Mouse (Mus musculus): Measurements from ENCODE around the gene Olfr669. TPM values are rescaled to one million over a fixed set of nuclear protein-coding genes. Genes with fewer than 3 reads are reported as not detected.
"Not testable (repeated sequence)": the region's sequence is repeated elsewhere in the genome, so short reads cannot be mapped to it uniquely, and the experiment has no call there.

Olfr669 gene
- not detected for total RNA-seq (2021)
- long read RNA-seq, experiment 1, result 0 reads
- long read RNA-seq, experiment 2, result 0 reads

DNA sequence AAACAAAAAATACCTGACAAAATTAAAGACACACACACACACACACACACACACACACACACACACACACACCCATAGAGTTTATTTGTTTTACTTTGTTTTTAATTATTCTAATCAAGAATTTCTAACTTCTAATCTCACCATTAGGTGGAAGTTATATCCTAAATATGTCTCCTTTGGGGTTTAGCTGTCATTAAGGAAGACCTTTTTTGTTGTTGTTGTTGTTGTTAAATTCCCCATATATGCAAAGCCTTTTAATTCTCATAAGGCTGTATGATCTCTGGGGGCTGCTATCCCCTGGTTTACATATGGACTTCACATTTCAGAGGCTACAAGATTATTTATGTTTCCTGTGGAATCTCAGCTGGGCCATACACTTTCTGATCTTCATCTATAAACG, at the start of gene Olfr669:
Olfr669 (plus strand) TSS at position 301 of the 400 bp plus-strand sequence.
- DNase-seq (ENCODE audit: low spot score in 2 of 2), result no peak

DNA sequence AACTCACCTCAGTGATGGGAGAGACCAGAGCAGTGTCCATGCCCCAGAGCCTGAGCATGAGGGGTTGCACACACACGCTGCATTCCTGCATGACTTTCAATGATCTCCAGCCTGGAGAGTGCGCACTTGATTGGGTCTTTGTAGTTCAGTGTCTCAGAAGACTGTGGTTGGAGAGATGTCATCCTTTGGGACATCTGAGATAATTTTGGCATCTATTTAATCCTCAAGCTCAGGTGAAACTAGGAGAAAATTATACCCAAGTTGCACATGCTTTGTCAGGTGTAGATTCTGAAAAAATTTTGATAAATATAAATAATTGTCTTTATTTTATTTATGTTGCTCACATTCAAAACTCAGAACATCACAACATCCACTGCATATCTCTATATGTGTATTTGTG, 38.2 kb upstream of the Olfr669 start, which contains the start of gene Olfr666:
Olfr666 (minus strand) TSS at position 101 of the 400 bp plus-strand sequence.
- DNase-seq (ENCODE audit: low spot score in 2 of 2), result no peak

DNA sequence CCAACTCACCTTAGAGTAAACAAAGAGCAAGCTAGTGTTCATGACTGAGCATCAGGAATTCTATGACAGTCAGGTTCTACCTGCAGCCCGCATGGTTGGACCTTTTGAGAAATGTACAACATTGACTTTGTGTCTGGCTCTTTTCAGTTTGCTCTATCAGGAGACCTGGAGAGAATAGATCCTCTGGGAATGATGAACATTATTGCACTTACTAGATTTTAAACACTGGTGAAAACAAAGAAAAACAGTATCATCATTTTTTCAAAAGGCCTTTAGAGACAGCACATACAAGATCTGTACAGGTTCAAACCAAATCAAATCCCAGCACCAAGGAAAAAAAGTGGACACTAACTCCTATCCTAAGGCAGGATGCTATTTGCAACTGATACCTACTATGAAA, 12.7 kb upstream of the Olfr669 start, which contains the start of gene Olfr667:
Olfr667 (minus strand) TSS at position 101 of the 400 bp plus-strand sequence.
- no peak for DNase-seq (ENCODE audit: low spot score in 2 of 2)

DNA sequence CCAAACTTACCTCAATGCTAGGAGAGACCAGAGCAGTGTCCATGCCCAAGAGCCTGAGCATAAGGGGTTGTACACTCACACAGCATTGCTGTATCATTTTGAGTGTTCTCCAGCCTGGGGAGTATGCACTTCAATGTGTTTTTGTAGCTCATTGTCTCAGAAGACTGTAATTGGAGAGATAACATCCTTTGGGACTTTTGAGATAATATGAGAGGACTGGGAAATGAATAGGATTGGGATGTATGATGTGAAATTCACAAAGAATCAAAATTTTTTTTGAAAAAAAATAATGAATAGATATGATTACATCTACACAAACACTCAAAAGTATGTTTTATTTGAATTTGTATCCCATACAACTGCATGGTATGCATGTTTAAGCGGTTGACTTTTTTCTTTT, 6.1 kb upstream of the Olfr669 start, which contains the start of gene Olfr668:
Olfr668 (minus strand) TSS at position 101 of the 400 bp plus-strand sequence.
- DNase-seq (ENCODE audit: low spot score in 2 of 2), result no peak

DNA sequence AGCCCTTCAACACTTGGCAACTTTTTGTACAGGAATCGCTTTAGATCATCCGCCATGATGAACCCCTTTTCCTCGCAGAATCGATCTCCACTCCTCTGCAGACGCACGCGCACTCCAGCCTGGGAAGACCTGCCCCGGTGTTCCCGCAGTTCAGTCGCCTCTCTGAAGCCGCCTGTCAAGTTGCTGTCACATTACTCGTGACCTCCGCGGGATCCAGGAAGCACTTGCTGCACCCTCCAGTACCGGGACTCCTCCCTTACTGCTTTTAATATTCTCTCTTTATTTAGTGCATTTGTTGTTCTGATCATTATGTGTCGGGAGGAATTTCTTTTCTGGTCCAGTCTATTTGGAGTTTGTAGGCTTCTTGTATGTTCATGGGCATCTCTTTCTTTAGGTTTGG, 16.2 kb downstream of the Olfr669 start:
- not testable (repeated sequence) for DNase-seq (ENCODE audit: low spot score in 2 of 2)

DNA sequence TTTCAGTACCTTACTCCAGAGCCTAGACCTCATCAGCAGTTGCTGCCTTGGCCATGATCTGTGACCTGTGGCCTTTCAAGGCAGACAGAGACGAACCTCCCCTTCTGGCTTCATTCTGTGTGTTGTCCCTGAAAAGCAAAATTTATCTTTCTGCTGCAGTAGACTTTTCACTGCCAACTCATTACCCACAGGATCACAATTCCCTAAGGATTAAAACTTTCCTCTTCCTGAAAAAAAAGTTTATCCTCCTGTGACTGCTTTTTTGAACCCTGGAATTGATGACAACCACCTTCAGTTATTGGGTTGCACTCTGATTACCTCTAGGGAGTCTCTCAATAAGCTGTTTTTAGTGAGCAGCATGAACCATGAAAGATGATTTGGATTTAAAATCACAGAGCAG, 28.5 kb downstream of the Olfr669 start, which contains the start of gene Olfr670:
Olfr670 (minus strand) TSS at position 101 of the 400 bp plus-strand sequence.
- no peak for DNase-seq (ENCODE audit: low spot score in 2 of 2)

DNA sequence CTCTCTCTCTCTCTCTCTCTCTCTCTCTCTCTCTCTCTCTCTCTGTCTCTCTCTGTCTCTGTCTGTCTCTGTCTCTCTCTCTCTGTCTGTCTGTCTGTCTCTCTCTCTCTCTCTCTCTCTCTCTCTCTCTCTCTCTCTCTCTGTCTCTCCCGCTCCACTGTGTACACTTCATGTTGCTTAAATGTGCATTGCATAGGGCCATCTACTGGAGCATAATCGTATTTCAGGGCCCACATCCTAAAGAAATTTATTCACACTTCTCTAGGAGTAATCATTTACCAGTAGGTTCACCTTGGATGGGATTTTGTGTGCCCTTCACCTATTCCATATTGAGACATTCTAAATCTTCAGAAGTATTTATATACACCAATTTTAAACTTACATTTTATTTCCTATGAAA, 38.5 kb downstream of the Olfr669 start:
- not testable (repeated sequence) for DNase-seq (ENCODE audit: low spot score in 2 of 2)

DNA sequence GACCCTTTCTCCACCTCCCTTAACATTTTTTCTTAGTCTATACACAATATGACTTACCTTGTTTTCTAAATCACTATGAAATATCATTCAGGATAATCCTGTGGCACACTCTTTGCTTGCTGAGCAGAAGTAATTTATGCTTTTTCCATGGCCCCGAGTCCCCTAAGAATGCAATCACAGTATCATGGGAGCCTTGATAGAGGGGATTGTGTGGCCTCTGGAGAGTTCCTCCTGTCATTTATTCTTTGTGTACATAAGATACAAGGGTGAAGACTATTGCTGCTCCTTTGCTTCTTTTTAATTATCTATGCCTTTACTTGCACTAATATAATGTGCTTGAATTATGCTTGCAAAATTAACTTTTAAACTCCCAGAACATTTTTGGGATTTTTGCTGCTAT, 45.0 kb downstream of the Olfr669 start, which contains the start of gene Olfr671:
Olfr671 (minus strand) TSS at position 101 of the 400 bp plus-strand sequence.
- no peak for DNase-seq (ENCODE audit: low spot score in 2 of 2)

Other genes starting within 250 kb of the Olfr669 start
- not detected for gene Olfr661, start 247.7 kb upstream of the Olfr669 start, total RNA-seq (2021)
- gene Usp17le, start 156.8 kb upstream of the Olfr669 start, total RNA-seq (2021), result not detected
- gene Usp17lb, start 91.6 kb upstream of the Olfr669 start, total RNA-seq (2021), result not detected
- not detected for gene Usp17la, start 77.2 kb upstream of the Olfr669 start, total RNA-seq (2021)
- gene Olfr665, start 56.2 kb upstream of the Olfr669 start, total RNA-seq (2021), result not detected
- not detected for gene Olfr666, start 38.3 kb upstream of the Olfr669 start, total RNA-seq (2021)
- not detected for gene Olfr667, start 12.8 kb upstream of the Olfr669 start, total RNA-seq (2021)
- not detected for gene Olfr668, start 6.2 kb upstream of the Olfr669 start, total RNA-seq (2021)
- not detected for gene Olfr670, start 28.4 kb downstream of the Olfr669 start, total RNA-seq (2021)
- not detected for gene Olfr671, start 44.9 kb downstream of the Olfr669 start, total RNA-seq (2021)
- not detected for gene Olfr672, start 67.8 kb downstream of the Olfr669 start, total RNA-seq (2021)
- not detected for gene Olfr675, start 94.2 kb downstream of the Olfr669 start, total RNA-seq (2021)
- gene Olfr676, start 98.5 kb downstream of the Olfr669 start, total RNA-seq (2021), result not detected
- not detected for gene Olfr677, start 117.1 kb downstream of the Olfr669 start, total RNA-seq (2021)
- not detected for gene Olfr678, start 130.2 kb downstream of the Olfr669 start, total RNA-seq (2021)
- gene Olfr679, start 147.0 kb downstream of the Olfr669 start, total RNA-seq (2021), result not detected
- gene Olfr680-ps1, start 158.6 kb downstream of the Olfr669 start, total RNA-seq (2021), result not detected
- not detected for gene Olfr681, start 182.6 kb downstream of the Olfr669 start, total RNA-seq (2021)
- not detected for gene Olfr683, start 212.8 kb downstream of the Olfr669 start, total RNA-seq (2021)
- gene Olfr684, start 229.4 kb downstream of the Olfr669 start, total RNA-seq (2021), result not detected